Mouse (Mus musculus) spleen, adult 2 months (tissue): Measurements from ENCODE around the gene Syn2. TPM values are rescaled to one million over a fixed set of nuclear protein-coding genes. Genes with fewer than 3 reads are reported as not detected.

Source experiments
- DNase-seq, 2 experiments: peaks; one replicate each; pipeline versions ENCODE4 v3.0.0 to v3.0.0-alpha.2; 2012 to 2021; ENCODE audit warnings: low spot score in 2 of 2, low read depth in 1 of 2
- H3K27ac ChIP-seq: fragments of 200-500 bp; 2 replicates; pipeline ENCODE4 v1.5.1; 2012; ENCODE audit warnings: low read length, inconsistent platforms; ENCODE audit not compliant: insufficient read depth
- H3K27me3 ChIP-seq: fragments of 200-500 bp; 2 replicates; pipeline ENCODE4 v1.6.1; 2012; ENCODE audit warnings: mild to moderate bottlenecking, moderate library complexity, low read length, inconsistent platforms; ENCODE audit not compliant: control insufficient read depth, insufficient read depth
- H3K36me3 ChIP-seq: fragments of 200-500 bp; 2 replicates; pipeline ENCODE4 v1.6.1; 2012; ENCODE audit warnings: mild to moderate bottlenecking, low read length, inconsistent platforms; ENCODE audit not compliant: control insufficient read depth, insufficient read depth
- H3K4me1 ChIP-seq: fragments of 200-500 bp; 2 replicates; pipeline ENCODE4 v1.6.1; 2011; ENCODE audit warnings: inconsistent platforms; ENCODE audit not compliant: control insufficient read depth, insufficient read depth, insufficient read length
- H3K4me3 ChIP-seq: fragments of 200-500 bp; 2 replicates; pipeline ENCODE4 v1.5.1; 2011; ENCODE audit warnings: mild to moderate bottlenecking, inconsistent platforms; ENCODE audit not compliant: insufficient read depth, insufficient read length; ENCODE audit errors: extremely low read depth
- CTCF ChIP-seq: fragments of 200-500 bp; IDR thresholded peaks from 2 replicates; pipeline ENCODE4 v1.5.1; 2011; ENCODE audit warnings: mild to moderate bottlenecking, inconsistent platforms; ENCODE audit not compliant: insufficient read depth, insufficient read length, insufficient replicate concordance; ENCODE audit errors: extremely low read depth
- POLR2A ChIP-seq: fragments of 200-500 bp; IDR thresholded peaks from 2 replicates; pipeline ENCODE4 v1.6.1; 2011; ENCODE audit warnings: low read depth, low read length, inconsistent platforms
- WGBS: fragments of 180-500 bp; shearing (Covaris S2); methylation state at CpG from one replicate; pipeline ENCODE4 v1.1.7; 2018; 5-methylcytosine and 5-hydroxymethylcytosine counted together
- polyA plus RNA-seq: library from polyadenylated mRNA; depleted of rRNA; stranded (reverse); fragments of >200 nt; gene quantifications from 2 replicates; pipeline ENCODE4 v1.2.3, GENCODE M21; 2012

Gene Syn2
- polyA plus RNA-seq, 1 experiment = 0.44 TPM

GRCm38 (mm10) chr6:115181094-115181493, 46.4 kb downstream of the Syn2 start:
- Histone ChIP-seq H3K27ac (no peak overlapping the region), H3K4me1 (no peaks in the 10 kb centered on the region), H3K4me3 (no peak overlapping the region), H3K27me3 (no peaks in the 10 kb centered on the region), H3K36me3 (no peaks in the 10 kb centered on the region)
- no peak for DNase-seq
- TF ChIP-seq CTCF (no peak), POLR2A (no peak)
- 74% methylated on average over 2 of the region's 2 CpGs for WGBS

- no peak overlapping the region for H3K4me3 ChIP-seq
- H3K27me3 ChIP-seq = no peaks in the 10 kb centered on the region
- H3K4me1 ChIP-seq = no peaks in the 10 kb centered on the region
- no peak for DNase-seq
- TF ChIP-seq CTCF (no peak), POLR2A (no peak)
- WGBS = 87% methylated on average over 7 of the region's 7 CpGs
- no peaks in the 10 kb centered on the region for H3K36me3 ChIP-seq
- H3K27ac ChIP-seq = no peak overlapping the region
Observed at GRCm38 (mm10) chr6:115191111-115191510, 56.4 kb downstream of the Syn2 start.

GRCm38 (mm10) chr6:115200753-115201152, 66.1 kb downstream of the Syn2 start:
- Histone ChIP-seq H3K27me3 (no peaks in the 10 kb centered on the region), H3K4me3 (no peak overlapping the region), H3K27ac (no peak overlapping the region), H3K36me3 (no peaks in the 10 kb centered on the region), H3K4me1 (no peaks in the 10 kb centered on the region)
- TF ChIP-seq CTCF = no peak
- TF ChIP-seq POLR2A = no peak
- no peak for DNase-seq
- 68% methylated on average over 3 of the region's 3 CpGs for WGBS

GRCm38 (mm10) chr6:115203029-115203428, 68.3 kb downstream of the Syn2 start:
- Histone ChIP-seq H3K27me3 (no peaks in the 10 kb centered on the region), H3K27ac (no peak overlapping the region), H3K4me1 (no peaks in the 10 kb centered on the region), H3K36me3 (no peaks in the 10 kb centered on the region), H3K4me3 (no peak overlapping the region)
- DNase-seq = no peak
- 79% methylated on average over 3 of the region's 3 CpGs for WGBS
- TF ChIP-seq POLR2A (no peak), CTCF (no peak)

GRCm38 (mm10) chr6:115210187-115210586, 75.5 kb downstream of the Syn2 start:
- Histone ChIP-seq H3K4me1 (no peaks in the 10 kb centered on the region), H3K36me3 (no peaks in the 10 kb centered on the region), H3K27me3 (no peaks in the 10 kb centered on the region), H3K4me3 (no peak overlapping the region), H3K27ac (no peak overlapping the region)
- DNase-seq = no peak
- TF ChIP-seq CTCF = no peak
- TF ChIP-seq POLR2A = no peak
- WGBS = 76% methylated on average over 2 of the region's 2 CpGs

- 91% methylated on average over 3 of the region's 3 CpGs for WGBS
- no peak for DNase-seq
- Histone ChIP-seq H3K27me3 (no peaks in the 10 kb centered on the region), H3K4me3 (no peak overlapping the region), H3K36me3 (no peaks in the 10 kb centered on the region), H3K4me1 (no peaks in the 10 kb centered on the region), H3K27ac (no peak overlapping the region)
- TF ChIP-seq POLR2A (no peak), CTCF (no peak)
Observed at GRCm38 (mm10) chr6:115210820-115211219, 76.1 kb downstream of the Syn2 start.

- 55% methylated on average over 5 of the region's 5 CpGs for WGBS
- Histone ChIP-seq H3K27me3 (no peaks in the 10 kb centered on the region), H3K4me1 (no peaks in the 10 kb centered on the region), H3K4me3 (no peak overlapping the region), H3K36me3 (no peaks in the 10 kb centered on the region), H3K27ac (no peak overlapping the region)
- TF ChIP-seq CTCF = no peak
- no peak for TF ChIP-seq POLR2A
- no peak for DNase-seq
Observed at GRCm38 (mm10) chr6:115212132-115212903, 77.6 kb downstream of the Syn2 start.
